Mouse (Mus musculus): ENCODE data around the gene 2010111I01Rik. TPM values are rescaled to one million over a fixed set of nuclear protein-coding genes. Genes with fewer than 3 reads are reported as not detected.

2010111I01Rik gene
- polyA plus RNA-seq, 1 experiment from 2014 or later, result 146 TPM

DNA sequence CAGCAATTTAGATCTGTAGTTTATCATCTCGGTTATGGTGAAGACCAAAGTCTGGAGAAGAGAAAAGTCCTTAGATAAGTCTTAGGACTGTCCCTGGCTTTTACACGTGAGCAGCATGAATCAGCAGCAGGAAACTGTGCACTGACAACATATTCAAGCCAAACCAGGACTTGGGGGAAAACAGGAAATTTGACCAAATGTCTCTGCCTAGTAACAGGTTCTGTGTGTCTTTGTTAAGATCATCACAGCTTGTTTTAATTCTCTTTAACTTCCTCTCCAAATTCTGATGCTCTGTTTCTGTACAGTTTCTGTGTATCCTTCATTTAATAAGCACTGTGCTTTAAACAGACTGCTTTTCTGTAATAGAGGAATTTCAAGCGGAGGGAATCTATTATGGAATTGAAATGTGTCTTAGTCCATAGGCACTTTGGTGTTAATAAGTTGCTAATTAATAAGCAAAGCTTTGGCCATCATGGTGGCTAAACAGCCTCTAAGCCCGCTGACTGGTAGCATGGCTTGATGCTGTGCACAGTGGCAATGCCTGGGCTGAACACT is 147.4 kb downstream of the 2010111I01Rik start:
- H3K4me1 ChIP-seq (replicated peaks; ENCODE audit: insufficient read depth, low read length), result no peaks in the 10 kb centered on the region; the same call in 1 of the 2 replicates
- no peaks in the 10 kb centered on the region for H3K9me3 ChIP-seq (replicated peaks; ENCODE audit: low read length)
- H3K9ac ChIP-seq (ENCODE audit: low read depth, low read length), result no peak overlapping the region
- H3K4me2 ChIP-seq (ENCODE audit: low read length), result no peak overlapping the region
- DNase-seq (ENCODE audit: low spot score) (peak; percentile 68), ATAC-seq (replicated peaks; ENCODE audit: low FRiP score, low read depth) (no peak)
- WGBS, result 56% methylated on average over 4 of the region's 4 CpGs
- peak overlapping the region; percentile 67 for H3K27ac ChIP-seq
- no peak overlapping the region for H3K4me3 ChIP-seq (replicated peaks; ENCODE audit: low read depth, low read length)
- no peaks in the 10 kb centered on the region for H3K36me3 ChIP-seq (ENCODE audit: insufficient read depth, low read length)
- H3K27me3 ChIP-seq (ENCODE audit: insufficient read depth, low read length), result no peaks in the 10 kb centered on the region
- no peak for TF ChIP-seq CTCF (IDR thresholded peaks at IDR 0.05; ENCODE audit: low read depth)

DNA sequence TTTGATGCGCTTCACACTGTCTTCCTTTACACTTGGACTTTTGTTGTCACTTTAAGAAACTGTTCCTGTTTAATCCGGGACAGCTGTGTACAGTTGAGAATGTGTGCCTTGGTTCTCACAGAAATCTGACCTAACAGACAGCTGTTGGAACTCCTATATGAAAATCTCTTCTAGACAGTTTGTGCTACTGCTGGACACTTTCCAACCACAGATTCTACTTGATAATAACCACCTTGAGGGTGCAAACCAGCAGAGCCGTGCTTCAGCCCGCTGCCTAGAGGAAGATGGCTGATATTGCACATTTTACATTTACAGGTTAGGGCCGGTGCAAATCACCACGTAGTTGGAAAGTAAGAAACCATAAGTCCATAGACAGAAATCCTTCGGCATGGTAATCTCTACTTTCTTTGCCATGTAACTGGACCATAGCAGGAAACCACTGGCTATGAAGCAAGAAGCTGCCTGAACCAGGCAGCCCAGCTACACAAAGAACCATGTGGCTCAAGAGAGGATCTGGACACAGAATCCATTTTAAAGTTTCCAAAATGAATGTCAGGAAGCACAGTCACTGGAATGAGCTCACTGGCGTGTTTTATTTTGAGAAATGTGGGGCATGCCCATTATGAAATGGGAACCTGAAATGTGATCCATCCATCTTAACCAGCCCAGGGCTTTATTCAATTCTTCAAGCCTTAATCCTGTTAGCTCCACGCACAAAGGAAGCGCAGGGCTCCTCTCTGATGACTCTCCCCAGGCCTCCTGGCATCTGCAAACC is 148.1 kb downstream of the 2010111I01Rik start:
- H3K4me3 ChIP-seq (replicated peaks; ENCODE audit: low read depth, low read length), result no peak overlapping the region
- no peaks in the 10 kb centered on the region; the same call in 1 of the 2 replicates for H3K4me1 ChIP-seq (replicated peaks; ENCODE audit: insufficient read depth, low read length)
- H3K27me3 ChIP-seq (ENCODE audit: insufficient read depth, low read length), result no peaks in the 10 kb centered on the region
- WGBS, result 49% methylated on average over 10 of the region's 10 CpGs
- peak; percentile 26; the same call in 1 of the 2 replicates for TF ChIP-seq CTCF (IDR thresholded peaks at IDR 0.05; ENCODE audit: low read depth)
- H3K9me3 ChIP-seq (replicated peaks; ENCODE audit: low read length), result no peaks in the 10 kb centered on the region
- H3K4me2 ChIP-seq (ENCODE audit: low read length), result no peak overlapping the region
- ATAC-seq (replicated peaks; ENCODE audit: low FRiP score, low read depth) (no peak), DNase-seq (ENCODE audit: low spot score) (peak; percentile 89)
- peak overlapping the region; percentile 67 for H3K27ac ChIP-seq
- H3K9ac ChIP-seq (ENCODE audit: low read depth, low read length), result no peak overlapping the region
- no peaks in the 10 kb centered on the region for H3K36me3 ChIP-seq (ENCODE audit: insufficient read depth, low read length)

GRCm38 (mm10) chr13:63113881-63114301 is 149.2 kb downstream of the 2010111I01Rik start:
- TF ChIP-seq CTCF (IDR thresholded peaks at IDR 0.05; ENCODE audit: low read depth), result no peak
- Histone ChIP-seq H3K4me2 (ENCODE audit: low read length) (no peak overlapping the region), H3K4me3 (replicated peaks; ENCODE audit: low read depth, low read length) (no peak overlapping the region), H3K4me1 (replicated peaks; ENCODE audit: insufficient read depth, low read length) (no peaks in the 10 kb centered on the region; the same call in 1 of the 2 replicates), H3K27me3 (ENCODE audit: insufficient read depth, low read length) (no peaks in the 10 kb centered on the region), H3K9me3 (replicated peaks; ENCODE audit: low read length) (no peaks in the 10 kb centered on the region), H3K9ac (ENCODE audit: low read depth, low read length) (no peak overlapping the region), H3K36me3 (ENCODE audit: insufficient read depth, low read length) (no peaks in the 10 kb centered on the region), H3K27ac (no peak overlapping the region)
- DNase-seq (ENCODE audit: low spot score), result no peak
- 79% methylated on average over 4 of the region's 4 CpGs for WGBS
- ATAC-seq (replicated peaks; ENCODE audit: low FRiP score, low read depth), result no peak

GRCm38 (mm10) chr13:63115187-63115784 is 150.6 kb downstream of the 2010111I01Rik start:
- DNase-seq (ENCODE audit: low spot score), result no peak
- H3K27ac ChIP-seq, result no peak overlapping the region

GRCm38 (mm10) chr13:63117495-63118184 is 152.9 kb downstream of the 2010111I01Rik start:
- no peaks in the 10 kb centered on the region; the same call in 1 of the 2 replicates for H3K4me1 ChIP-seq (replicated peaks; ENCODE audit: insufficient read depth, low read length)
- H3K36me3 ChIP-seq (ENCODE audit: insufficient read depth, low read length), result no peaks in the 10 kb centered on the region
- no peak overlapping the region for H3K4me3 ChIP-seq (replicated peaks; ENCODE audit: low read depth, low read length)
- no peak overlapping the region for H3K9ac ChIP-seq (ENCODE audit: low read depth, low read length)
- H3K27ac ChIP-seq, result no peak overlapping the region
- DNase-seq (ENCODE audit: low spot score), result no peak
- H3K9me3 ChIP-seq (replicated peaks; ENCODE audit: low read length), result no peaks in the 10 kb centered on the region
- no peak for ATAC-seq (replicated peaks; ENCODE audit: low FRiP score, low read depth)
- no peaks in the 10 kb centered on the region for H3K27me3 ChIP-seq (ENCODE audit: insufficient read depth, low read length)
- no peak for TF ChIP-seq CTCF (IDR thresholded peaks at IDR 0.05; ENCODE audit: low read depth)
- no peak overlapping the region for H3K4me2 ChIP-seq (ENCODE audit: low read length)
- 55% methylated on average over 3 of the region's 3 CpGs for WGBS

More at GRCm38 (mm10) chr13:63115187-63115784, 150.6 kb downstream of the 2010111I01Rik start:
- Histone ChIP-seq H3K9me3 (replicated peaks; ENCODE audit: low read length) (no peaks in the 10 kb centered on the region), H3K4me2 (ENCODE audit: low read length) (no peak overlapping the region), H3K4me1 (replicated peaks; ENCODE audit: insufficient read depth, low read length) (no peaks in the 10 kb centered on the region; the same call in 1 of the 2 replicates), H3K9ac (ENCODE audit: low read depth, low read length) (no peak overlapping the region), H3K4me3 (replicated peaks; ENCODE audit: low read depth, low read length) (no peak overlapping the region), H3K36me3 (ENCODE audit: insufficient read depth, low read length) (no peaks in the 10 kb centered on the region), H3K27me3 (ENCODE audit: insufficient read depth, low read length) (no peaks in the 10 kb centered on the region)
- no peak for TF ChIP-seq CTCF (IDR thresholded peaks at IDR 0.05; ENCODE audit: low read depth)
- WGBS, result 67% methylated on average over 3 of the region's 3 CpGs
- ATAC-seq (replicated peaks; ENCODE audit: low FRiP score, low read depth), result no peak

GRCm38 (mm10) chr13:63118682-63119081 is 154.0 kb downstream of the 2010111I01Rik start:
- no peaks in the 10 kb centered on the region for H3K9me3 ChIP-seq (replicated peaks; ENCODE audit: low read length)
- H3K4me1 ChIP-seq (replicated peaks; ENCODE audit: insufficient read depth, low read length), result no peaks in the 10 kb centered on the region
- H3K4me2 ChIP-seq (ENCODE audit: low read length), result no peak overlapping the region
- H3K27ac ChIP-seq, result no peak overlapping the region
- H3K36me3 ChIP-seq (ENCODE audit: insufficient read depth, low read length), result no peaks in the 10 kb centered on the region
- H3K9ac ChIP-seq (ENCODE audit: low read depth, low read length), result no peak overlapping the region
- 56% methylated on average over 3 of the region's 3 CpGs for WGBS
- ATAC-seq (replicated peaks; ENCODE audit: low FRiP score, low read depth) (no peak), DNase-seq (ENCODE audit: low spot score) (no peak)
- H3K4me3 ChIP-seq (replicated peaks; ENCODE audit: low read depth, low read length), result no peak overlapping the region
- no peak for TF ChIP-seq CTCF (IDR thresholded peaks at IDR 0.05; ENCODE audit: low read depth)
- no peaks in the 10 kb centered on the region for H3K27me3 ChIP-seq (ENCODE audit: insufficient read depth, low read length)
